Mouse (Mus musculus): Measurements from ENCODE around the gene Clic6. TPM values are rescaled to one million over a fixed set of nuclear protein-coding genes. Genes with fewer than 3 reads are reported as not detected.

Gene Clic6
- total RNA-seq, 4 experiments from 2014 or later: 0.34 to 0.63 (median 0.41) TPM

- no peak for DNase-seq (ENCODE audit: low spot score)
These were observed 39.1 kb downstream of the Clic6 start for GRCm38 (mm10) chr16:92524651-92525050.

- DNase-seq (ENCODE audit: low spot score): no peak
These were observed 40.4 kb downstream of the Clic6 start for GRCm38 (mm10) chr16:92525919-92526318.

- no peak for DNase-seq (ENCODE audit: low spot score)
These were observed 49.7 kb downstream of the Clic6 start for GRCm38 (mm10) chr16:92535258-92535657.

- no peak for DNase-seq (ENCODE audit: low spot score)
These were observed 52.8 kb downstream of the Clic6 start for GRCm38 (mm10) chr16:92538356-92538755.

GRCm38 (mm10) chr16:92544264-92544663 is 58.7 kb downstream of the Clic6 start:
- peak; percentile 20 for DNase-seq (ENCODE audit: low spot score)

GRCm38 (mm10) chr16:92548651-92549050 is 63.1 kb downstream of the Clic6 start:
- DNase-seq (ENCODE audit: low spot score): no peak

- DNase-seq (ENCODE audit: low spot score): no peak
These were observed 66.0 kb downstream of the Clic6 start for GRCm38 (mm10) chr16:92551266-92552105.

GRCm38 (mm10) chr16:92552106-92552382 is 66.5 kb downstream of the Clic6 start:
- DNase-seq (ENCODE audit: low spot score): no peak

GRCm38 (mm10) chr16:92552858-92553257 is 67.3 kb downstream of the Clic6 start:
- DNase-seq (ENCODE audit: low spot score): no peak

GRCm38 (mm10) chr16:92555051-92555450 is 69.5 kb downstream of the Clic6 start:
- no peak for DNase-seq (ENCODE audit: low spot score)

GRCm38 (mm10) chr16:92565291-92565690 is 79.8 kb downstream of the Clic6 start:
- no peak for DNase-seq (ENCODE audit: low spot score)

- peak; percentile 76 for DNase-seq (ENCODE audit: low spot score)
These were observed 80.2 kb downstream of the Clic6 start for GRCm38 (mm10) chr16:92565708-92566107.

GRCm38 (mm10) chr16:92566146-92566545 is 80.6 kb downstream of the Clic6 start:
- DNase-seq (ENCODE audit: low spot score): no peak

GRCm38 (mm10) chr16:92571246-92571645 is 85.7 kb downstream of the Clic6 start:
- DNase-seq (ENCODE audit: low spot score): no peak

- DNase-seq (ENCODE audit: low spot score): no peak
These were observed 87.7 kb downstream of the Clic6 start for GRCm38 (mm10) chr16:92573193-92573592.

GRCm38 (mm10) chr16:92575792-92576191 is 90.3 kb downstream of the Clic6 start:
- no peak for DNase-seq (ENCODE audit: low spot score)

- no peak for DNase-seq (ENCODE audit: low spot score)
These were observed 91.8 kb downstream of the Clic6 start for GRCm38 (mm10) chr16:92577381-92577780.

- DNase-seq (ENCODE audit: low spot score): no peak
These were observed 93.5 kb downstream of the Clic6 start for GRCm38 (mm10) chr16:92578915-92579653.

GRCm38 (mm10) chr16:92580981-92581380 is 95.4 kb downstream of the Clic6 start:
- DNase-seq (ENCODE audit: low spot score): no peak

- DNase-seq (ENCODE audit: low spot score): no peak
These were observed 96.2 kb downstream of the Clic6 start for GRCm38 (mm10) chr16:92581767-92582166.

GRCm38 (mm10) chr16:92587836-92588235 is 102.3 kb downstream of the Clic6 start:
- DNase-seq (ENCODE audit: low spot score): no peak
